Mouse (Mus musculus): ENCODE results near the gene Cts3.
"Not testable (repeated sequence)": the region's sequence is repeated elsewhere in the genome, so short reads cannot be mapped to it uniquely, and the experiment has no call there.

The Cts3 gene

DNA sequence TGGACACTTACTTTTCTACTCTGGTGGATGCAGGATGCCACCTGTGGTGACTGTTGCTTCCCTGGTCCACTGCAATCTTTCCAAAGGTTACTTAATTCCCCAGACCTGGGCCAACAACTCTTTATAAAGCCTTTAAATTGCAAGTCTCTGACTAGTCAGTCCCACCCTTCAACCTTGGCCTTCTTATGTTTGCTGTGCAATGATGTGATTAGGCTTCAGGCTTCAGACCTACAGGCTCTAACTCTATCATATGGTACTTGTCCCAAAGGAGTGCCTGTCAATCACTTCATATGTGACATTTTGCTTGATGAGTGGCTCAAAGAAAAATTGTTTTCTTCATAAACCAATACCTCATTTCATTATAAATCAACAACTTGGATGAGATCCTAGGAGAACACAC lies at the start of gene Cts3:
TSS of gene Cts3 (minus strand) at position 101 of the 400 bp plus-strand sequence.
- DNase-seq (ENCODE audit: low spot score in 2 of 2): no peak

DNA sequence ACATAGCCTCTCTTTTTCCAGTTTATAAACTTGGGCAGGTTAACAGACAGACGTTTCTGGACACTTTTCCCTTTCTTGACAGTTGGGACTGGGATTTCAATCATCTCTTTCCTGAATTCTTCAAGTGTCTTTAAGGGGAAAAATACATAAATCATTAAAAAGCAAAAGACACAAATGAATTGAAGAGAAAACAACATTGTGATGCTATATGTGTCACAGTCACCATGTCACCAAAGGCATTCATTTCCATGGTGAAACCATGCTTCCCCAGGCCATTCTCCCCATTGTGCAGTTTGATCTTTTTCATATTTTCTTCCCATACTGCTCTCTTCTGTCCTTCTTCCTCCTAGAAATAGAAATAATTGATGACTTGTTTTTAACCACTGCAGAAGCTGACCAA lies 1.9 kb downstream of the Cts3 start, which contains the start of gene Gm49352:
TSS of gene Gm49352 (minus strand) at position 101 of the 400 bp plus-strand sequence.
- DNase-seq (ENCODE audit: low spot score in 2 of 2): not testable (repeated sequence)

- DNase-seq (ENCODE audit: low spot score in 2 of 2): no peak
Observed at GRCm38 (mm10) chr13:61541631-61542030, 28.3 kb downstream of the Cts3 start, which contains the start of gene Ctsm. Gene Ctsm (minus strand): TSS chr13:61541839.
